Mouse (Mus musculus): ENCODE data around the gene Gemin4. TPM values are rescaled to one million over a fixed set of nuclear protein-coding genes. Genes with fewer than 3 reads are reported as not detected.

The Gemin4 gene
- total RNA-seq, 2 experiments from 2014 or later, result 1.4 to 3.3 TPM

Other genes starting within 250 kb of the Gemin4 start
- gene 1700016K19Rik, start 217.8 kb downstream of the Gemin4 start, total RNA-seq (2021), result not detected
- gene Rflnb, start 189.9 kb downstream of the Gemin4 start, total RNA-seq (2021), result 10 to 100 TPM; 10.9 to 16.1 TPM
- gene Vps53, start 38.0 kb downstream of the Gemin4 start, total RNA-seq (2021), result 10 to 100 TPM; 20.8 to 23.6 TPM
- 1 to 10 TPM; 1.4 to 2.0 TPM for gene Fam57a, start 38.0 kb downstream of the Gemin4 start, total RNA-seq (2021)
- gene Dbil5, start 56 bp downstream of the Gemin4 start, total RNA-seq (2021), result not detected
- 10 to 100 TPM; 11.1 to 16.6 TPM for gene Mrm3, start 26.1 kb upstream of the Gemin4 start, total RNA-seq (2021)
- gene Glod4, start 26.1 kb upstream of the Gemin4 start, total RNA-seq (2021), result 10 to 100 TPM; 25.5 to 27.8 TPM
- 10 to 100 TPM; 37.4 to 48.7 TPM for gene Nxn, start 181.5 kb upstream of the Gemin4 start, total RNA-seq (2021)
- gene Timm22, start 189.3 kb upstream of the Gemin4 start, total RNA-seq (2021), result 10 to 100 TPM; 32.5 to 41.9 TPM